Mouse (Mus musculus): ENCODE measurements around the gene Ccnjl.

GRCm38 (mm10) chr11:43543711-43544466 lies 15.3 kb downstream of the Ccnjl start:
- TF ChIP-seq CTCF (IDR thresholded peaks at IDR 0.05; ENCODE audit: low read depth, low read length) (no peak), POLR2A (IDR thresholded peaks at IDR 0.05; ENCODE audit: extremely low read depth, insufficient read depth, low read length) (no peak)
